9 mouse cellular contexts compared by ENCODE assay signal in genomic region chr7:82016751-82017710, GRCm38 (mm10). TPM values are rescaled to one million over a fixed set of nuclear protein-coding genes. Genes with fewer than 3 reads are reported as not detected.
DNase-seq lines count a peak whose midpoint lies in the region; ATAC-seq and TF ChIP-seq lines count a peak whose summit lies in the region.
"Had no signal": no experiment of that assay in that cellular context is flagged by ENCODE, and none has a peak within 500 bp of the region (broad histone marks: within the 10 kb centered on the region; RNA-seq: fewer than 3 reads in every experiment).

No protein-coding gene starts in this region.

- DNase-seq in heart, postnatal 25 days (ENCODE audit: low spot score): no peak
- DNase-seq in embryonic facial prominence, embryonic 14.5 days (ENCODE audit: low spot score): peak; percentile 45
- DNase-seq in kidney, adult 2 months: peak; percentile 67
- no peak for DNase-seq in midbrain, postnatal 0 days (ENCODE audit: low spot score)
- no peak for DNase-seq in left cerebral cortex, adult 8-10 months (ENCODE audit: low spot score in 2 of 2)
- DNase-seq in left cerebral cortex, postnatal 36 days (ENCODE audit: low spot score in 2 of 2): no peak

- no peak overlapping the region for H3K9ac ChIP-seq in heart, embryonic 11.5 days (ENCODE audit: low read depth, low read length)
- H3K9ac ChIP-seq in embryonic facial prominence, embryonic 14.5 days (ENCODE audit: low read depth, low read length): no peak overlapping the region; the same call in 1 of the 2 replicates
- no peak overlapping the region for H3K9ac ChIP-seq in midbrain, postnatal 0 days (replicated peaks; ENCODE audit: low read length, poor library complexity, severe bottlenecking)

- intact Hi-C loops in heart, postnatal 25 days (cut with DNase I): no loop called here
- intact Hi-C loops in left cerebral cortex, postnatal 36 days (cut with DNase I): no loop called here

- H3K4me1 ChIP-seq in heart, embryonic 11.5 days (ENCODE audit: control insufficient read depth, insufficient read depth, low read length): peaks cover 9% of the 10 kb centered on the region
- H3K4me1 ChIP-seq in embryonic facial prominence, embryonic 14.5 days (ENCODE audit: control insufficient read depth, insufficient read depth, low read length): peaks cover 9% of the 10 kb centered on the region
- peaks cover 4% of the 10 kb centered on the region; the same call in 1 of the 2 replicates for H3K4me1 ChIP-seq in kidney, adult 2 months (ENCODE audit: control insufficient read depth, insufficient read depth, low read length)
- H3K4me1 ChIP-seq in midbrain, postnatal 0 days (ENCODE audit: insufficient read depth, low read length): no peaks in the 10 kb centered on the region

- ATAC-seq in heart, embryonic 11.5 days (replicated peaks; ENCODE audit: insufficient number of reproducible peaks, low FRiP score, low TSS enrichment): no peak
- no peak for ATAC-seq in embryonic facial prominence, embryonic 14.5 days (ENCODE audit: low read depth)
- ATAC-seq in midbrain, postnatal 0 days (ENCODE audit: low FRiP score): no peak
- ATAC-seq in CD4-positive, CD25-positive, alpha-beta regulatory T cell, adult 4 months: no peak

- H3K4me3 ChIP-seq in heart, embryonic 11.5 days (ENCODE audit: low read depth, low read length): peak overlapping the region; percentile 30
- peak overlapping the region; percentile 25 for H3K4me3 ChIP-seq in embryonic facial prominence, embryonic 14.5 days (ENCODE audit: low read depth, low read length)
- H3K4me3 ChIP-seq in kidney, adult 2 months (ENCODE audit: insufficient read depth, low read depth, low read length): peak overlapping the region; percentile 47
- peak overlapping the region; percentile 3; the same call in 1 of the 2 replicates for H3K4me3 ChIP-seq in midbrain, postnatal 0 days (ENCODE audit: low read depth, low read length)

- H3K4me2 ChIP-seq in heart, embryonic 11.5 days: peak overlapping the region; percentile 73
- H3K4me2 ChIP-seq in embryonic facial prominence, embryonic 14.5 days (ENCODE audit: low read depth, low read length): peak overlapping the region; percentile 54
- peak overlapping the region; percentile 36 for H3K4me2 ChIP-seq in midbrain, postnatal 0 days (ENCODE audit: low read depth, low read length, poor library complexity, severe bottlenecking)

- no peak for TF ChIP-seq POLR2A in kidney, adult 2 months (IDR thresholded peaks at IDR 0.05; ENCODE audit: low read depth, low read length)

- peaks cover 11% of the 10 kb centered on the region; the same call in 1 of the 2 replicates for H3K27me3 ChIP-seq in heart, embryonic 11.5 days (ENCODE audit: control insufficient read depth, insufficient read depth, low read length)
- peaks cover 7% of the 10 kb centered on the region for H3K27me3 ChIP-seq in embryonic facial prominence, embryonic 14.5 days (replicated peaks; ENCODE audit: control insufficient read depth, insufficient read depth, low read length)
- H3K27me3 ChIP-seq in kidney, adult 2 months (replicated peaks; ENCODE audit: control insufficient read depth, insufficient read depth, low read length): no peaks in the 10 kb centered on the region; the same call in 1 of the 2 replicates
- no peaks in the 10 kb centered on the region for H3K27me3 ChIP-seq in midbrain, postnatal 0 days (ENCODE audit: insufficient read depth, low read length)

- H3K36me3 ChIP-seq in heart, embryonic 11.5 days (ENCODE audit: control insufficient read depth, insufficient read depth, low read length): no peaks in the 10 kb centered on the region
- H3K36me3 ChIP-seq in embryonic facial prominence, embryonic 14.5 days (ENCODE audit: control insufficient read depth, insufficient read depth, low read length): no peaks in the 10 kb centered on the region
- H3K36me3 ChIP-seq in kidney, adult 2 months (ENCODE audit: control insufficient read depth, insufficient read depth, low read length): no peaks in the 10 kb centered on the region
- H3K36me3 ChIP-seq in midbrain, postnatal 0 days (ENCODE audit: insufficient read depth, low read length): no peaks in the 10 kb centered on the region

- H3K27ac ChIP-seq in heart, embryonic 11.5 days (ENCODE audit: low read depth, low read length): no peak overlapping the region
- no peak overlapping the region for H3K27ac ChIP-seq in embryonic facial prominence, embryonic 14.5 days (replicated peaks; ENCODE audit: low read depth, low read length)
- no peak overlapping the region for H3K27ac ChIP-seq in kidney, adult 2 months (ENCODE audit: insufficient read depth, low read depth, low read length)
- H3K27ac ChIP-seq in midbrain, postnatal 0 days (ENCODE audit: low read depth, low read length): no peak overlapping the region

- 4% methylated on average over 25 of the region's 25 CpGs for WGBS in heart, embryonic 11.5 days (ENCODE audit: insufficient replicate concordance)
- 4% methylated on average over 25 of the region's 25 CpGs for WGBS in embryonic facial prominence, embryonic 14.5 days
- 10% methylated on average over 25 of the region's 25 CpGs for WGBS in kidney, adult 2 months
- 7% methylated on average over 25 of the region's 25 CpGs for WGBS in midbrain, postnatal 0 days

- no peak for TF ChIP-seq CTCF in kidney, adult 2 months (conservative IDR thresholded peaks at IDR 0.05; ENCODE audit: insufficient read depth, insufficient read length, low read depth, low read length)
- TF ChIP-seq CTCF in midbrain, postnatal 0 days (IDR thresholded peaks at IDR 0.05): no peak

- no peaks in the 10 kb centered on the region for H3K9me3 ChIP-seq in heart, embryonic 11.5 days (replicated peaks; ENCODE audit: control insufficient read depth, low read length)
- no peaks in the 10 kb centered on the region for H3K9me3 ChIP-seq in embryonic facial prominence, embryonic 14.5 days (ENCODE audit: control insufficient read depth, low read length)
- H3K9me3 ChIP-seq in midbrain, postnatal 0 days (ENCODE audit: low read length): no peaks in the 10 kb centered on the region

RNA-seq across cellular contexts. Expression of gene Bnc1, which starts 24.9 kb away (rescaled TPM):
- polyA plus RNA-seq in heart, embryonic 11.5 days (2014; fragmentation: Nextera tagmentation; extraction: Ambion mirVana): 8.5 and 8.6 TPM in 2 replicates
- total RNA-seq in heart, postnatal 25 days (2021): 1 to 10 TPM; 1.7 to 2.3 TPM
- polyA plus RNA-seq in embryonic facial prominence, embryonic 14.5 days (2014; fragmentation: Nextera tagmentation; extraction: Ambion mirVana): 2.1 and 2.9 TPM in 2 replicates
- 0.05 and 0.11 TPM in 2 replicates for polyA plus RNA-seq in kidney, adult 2 months (2012; rRNA removed)
- 0.22 and 0.47 TPM in 2 replicates for total RNA-seq in midbrain, postnatal 0 days (2014; rRNA removed)
- polyA plus RNA-seq in midbrain, postnatal 0 days (2015; fragmentation: Nextera tagmentation; extraction: Ambion mirVana): 0.02 TPM in 1 of 2 replicates, not detected in the other
- not detected for total RNA-seq in left cerebral cortex, adult 8-10 months (2022)
- not detected for polyA plus RNA-seq in CD4-positive, CD25-positive, alpha-beta regulatory T cell, adult 4 months (2017; shearing (Covaris generic))
- total RNA-seq in left cerebral cortex, postnatal 36 days (2021): not detected
- total RNA-seq: left cerebral cortex, postnatal 25 days had no signal

Comparison
In these comparisons a context has a peak if more than half of its experiments do, and no peak if none do; other contexts are left out.
1. DNase-seq: peak in embryonic facial prominence, embryonic 14.5 days (single experiment) and kidney, adult 2 months (single experiment); none in heart, postnatal 25 days (single experiment), midbrain, postnatal 0 days (single experiment), left cerebral cortex, adult 8-10 months (0 of 2) and left cerebral cortex, postnatal 36 days (0 of 2).
2. Peak in every context shown above with its lines, with median percentiles within 50 percentile points of each other: H3K4me2 ChIP-seq and H3K4me3 ChIP-seq.